Mouse (Mus musculus): Measurements from ENCODE around the gene H2al2c.
"Not testable (repeated sequence)": the region's sequence is repeated elsewhere in the genome, so short reads cannot be mapped to it uniquely, and the experiment has no call there.

Gene H2al2c

GRCm38 (mm10) chrY:2598799-2599198, at the start of gene H2al2c:
Gene H2al2c (plus strand): TSS chrY:2599099.
- DNase-seq (ENCODE audit: low spot score), result not testable (repeated sequence)

Measured in testis, postnatal 10 days (tissue).